Mouse (Mus musculus): ENCODE data around the gene Adgrg1.

Adgrg1 gene

GRCm38 (mm10) chr8:94976651-94977417 lies 2.3 kb downstream of the Adgrg1 start:
- DNase-seq (ENCODE audit: low spot score): no peak

- no peak for DNase-seq (ENCODE audit: low spot score)
Observed at GRCm38 (mm10) chr8:94978131-94978530, 3.6 kb downstream of the Adgrg1 start.

GRCm38 (mm10) chr8:94978593-94979319 lies 4.2 kb downstream of the Adgrg1 start:
- no peak for DNase-seq (ENCODE audit: low spot score)

- DNase-seq (ENCODE audit: low spot score): no peak
Observed at GRCm38 (mm10) chr8:94980176-94980575, 5.6 kb downstream of the Adgrg1 start.

- DNase-seq (ENCODE audit: low spot score): no peak
Observed at GRCm38 (mm10) chr8:94980976-94981375, 6.4 kb downstream of the Adgrg1 start.

GRCm38 (mm10) chr8:94981848-94982247 lies 7.3 kb downstream of the Adgrg1 start:
- no peak for DNase-seq (ENCODE audit: low spot score)

GRCm38 (mm10) chr8:94983146-94983545 lies 8.6 kb downstream of the Adgrg1 start:
- no peak for DNase-seq (ENCODE audit: low spot score)

- peak; percentile 52 for DNase-seq (ENCODE audit: low spot score)
Observed at GRCm38 (mm10) chr8:94983881-94984516, 9.4 kb downstream of the Adgrg1 start.

GRCm38 (mm10) chr8:94985023-94985422 lies 10.5 kb downstream of the Adgrg1 start:
- DNase-seq (ENCODE audit: low spot score): no peak

GRCm38 (mm10) chr8:94986676-94987075 lies 12.1 kb downstream of the Adgrg1 start:
- peak; percentile 33 for DNase-seq (ENCODE audit: low spot score)

GRCm38 (mm10) chr8:94987553-94987952 lies 13.0 kb downstream of the Adgrg1 start:
- DNase-seq (ENCODE audit: low spot score): no peak

- no peak for DNase-seq (ENCODE audit: low spot score)
Observed at GRCm38 (mm10) chr8:94988619-94989018, 14.1 kb downstream of the Adgrg1 start.

- no peak for DNase-seq (ENCODE audit: low spot score)
Observed at GRCm38 (mm10) chr8:94989711-94990110, 15.2 kb downstream of the Adgrg1 start.

GRCm38 (mm10) chr8:94990598-94991453 lies 16.3 kb downstream of the Adgrg1 start:
- DNase-seq (ENCODE audit: low spot score): no peak

GRCm38 (mm10) chr8:94991454-94991994 lies 17.0 kb downstream of the Adgrg1 start:
- DNase-seq (ENCODE audit: low spot score): no peak

- DNase-seq (ENCODE audit: low spot score): no peak
Observed at GRCm38 (mm10) chr8:94992010-94992409, 17.5 kb downstream of the Adgrg1 start.

GRCm38 (mm10) chr8:94992534-94992933 lies 18.0 kb downstream of the Adgrg1 start:
- DNase-seq (ENCODE audit: low spot score): no peak

GRCm38 (mm10) chr8:94992996-94993724 lies 18.6 kb downstream of the Adgrg1 start:
- no peak for DNase-seq (ENCODE audit: low spot score)

- DNase-seq (ENCODE audit: low spot score): peak; percentile 95
Observed at GRCm38 (mm10) chr8:94994006-94994405, 19.5 kb downstream of the Adgrg1 start.

GRCm38 (mm10) chr8:94994510-94994909 lies 20.0 kb downstream of the Adgrg1 start:
- DNase-seq (ENCODE audit: low spot score): peak; percentile 37

- DNase-seq (ENCODE audit: low spot score): no peak
Observed at GRCm38 (mm10) chr8:94995336-94995893, 20.9 kb downstream of the Adgrg1 start.

Measured in retina, embryonic 14.5 days (tissue).